Mouse (Mus musculus): ENCODE results near the gene Gm20547.
A peak's percentile ranks its signal among the peaks of the same experiment; 100 is the strongest.

Gm20547 gene

DNA sequence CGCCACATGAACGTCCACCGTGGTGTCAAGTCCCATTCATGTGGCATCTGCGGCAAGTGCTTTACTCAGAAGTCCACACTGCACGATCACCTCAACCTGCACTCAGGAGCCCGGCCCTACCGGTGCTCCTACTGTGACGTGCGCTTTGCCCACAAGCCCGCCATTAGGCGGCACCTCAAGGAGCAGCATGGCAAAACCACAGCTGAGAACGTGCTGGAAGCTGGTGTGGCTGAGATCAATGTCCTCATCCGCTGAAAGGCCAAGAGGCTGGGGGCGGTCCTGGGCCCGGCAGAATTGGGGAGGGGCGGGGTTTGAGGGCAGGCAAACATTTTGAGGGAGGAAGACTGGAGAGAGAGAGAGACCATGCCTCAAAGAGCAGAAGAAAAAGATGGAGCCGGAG is 14.5 kb upstream of the Gm20547 start:
- DNase-seq (ENCODE audit: low spot score in 2 of 2) = no peak

- DNase-seq (ENCODE audit: low spot score in 2 of 2) = no peak
Measured at GRCm38 (mm10) chr17:34895724-34896123, 13.9 kb upstream of the Gm20547 start.

DNA sequence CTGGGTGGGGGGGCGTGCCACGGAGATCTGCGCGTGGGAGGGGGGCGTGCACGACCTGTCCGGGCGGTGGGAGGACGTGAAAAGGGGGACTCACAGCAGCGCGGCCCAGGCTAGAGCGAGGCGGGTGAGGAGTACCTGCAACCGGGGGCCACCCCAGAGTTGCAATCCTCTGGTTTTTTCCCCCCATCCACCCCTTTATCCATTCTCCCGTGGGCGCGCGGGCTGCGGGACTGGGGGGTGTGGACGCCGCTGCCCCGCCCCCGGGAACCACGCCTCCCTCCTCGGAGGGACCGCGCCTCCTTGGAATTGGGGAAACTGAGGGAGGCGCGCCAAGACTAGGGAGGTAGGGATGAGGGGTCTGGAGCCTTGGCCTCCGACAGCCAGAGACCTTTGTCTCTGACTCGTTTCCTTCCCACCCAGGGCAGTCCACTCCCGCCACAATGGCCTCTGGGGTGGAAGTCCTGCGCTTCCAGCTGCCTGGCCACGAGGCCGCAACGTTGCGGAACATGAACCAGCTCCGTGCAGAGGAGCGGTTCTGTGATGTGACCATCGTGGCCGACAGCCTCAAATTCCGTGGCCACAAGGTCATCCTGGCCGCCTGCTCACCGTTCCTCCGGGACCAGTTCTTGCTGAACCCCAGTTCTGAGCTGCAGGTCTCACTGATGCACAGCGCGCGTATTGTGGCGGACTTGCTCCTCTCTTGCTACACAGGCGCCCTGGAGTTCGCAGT is 13.1 kb upstream of the Gm20547 start:
- DNase-seq (ENCODE audit: low spot score in 2 of 2) = peak in 1 of 2 experiments; percentile 29

DNA sequence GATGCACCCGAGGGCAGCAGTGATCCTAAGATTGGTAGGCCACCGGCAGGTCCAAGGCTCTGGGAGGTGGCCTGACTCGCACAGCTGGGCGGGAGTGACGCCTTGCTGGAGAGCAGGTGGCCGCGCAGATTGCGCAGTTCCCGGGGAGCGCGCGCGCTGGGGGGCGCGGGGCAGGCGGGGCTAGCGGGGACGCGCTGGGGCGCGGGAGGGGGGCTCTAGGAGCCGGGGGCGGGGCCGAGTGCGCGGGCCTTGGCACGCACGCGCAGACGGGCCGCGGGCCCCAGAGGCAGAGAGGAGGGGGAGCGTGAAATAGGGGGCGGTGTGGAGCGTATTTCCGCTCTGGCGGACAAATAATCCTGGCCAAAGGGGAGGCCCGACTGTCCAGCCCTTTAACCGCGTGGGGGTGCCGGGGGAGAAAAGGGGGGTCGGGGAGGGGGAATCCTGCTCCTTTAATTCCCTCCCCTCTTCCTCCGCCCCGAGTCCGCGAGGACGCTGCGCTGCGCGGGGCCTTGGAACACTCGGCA is 12.3 kb upstream of the Gm20547 start:
- peak; percentile 87 for DNase-seq (ENCODE audit: low spot score in 2 of 2)

DNA sequence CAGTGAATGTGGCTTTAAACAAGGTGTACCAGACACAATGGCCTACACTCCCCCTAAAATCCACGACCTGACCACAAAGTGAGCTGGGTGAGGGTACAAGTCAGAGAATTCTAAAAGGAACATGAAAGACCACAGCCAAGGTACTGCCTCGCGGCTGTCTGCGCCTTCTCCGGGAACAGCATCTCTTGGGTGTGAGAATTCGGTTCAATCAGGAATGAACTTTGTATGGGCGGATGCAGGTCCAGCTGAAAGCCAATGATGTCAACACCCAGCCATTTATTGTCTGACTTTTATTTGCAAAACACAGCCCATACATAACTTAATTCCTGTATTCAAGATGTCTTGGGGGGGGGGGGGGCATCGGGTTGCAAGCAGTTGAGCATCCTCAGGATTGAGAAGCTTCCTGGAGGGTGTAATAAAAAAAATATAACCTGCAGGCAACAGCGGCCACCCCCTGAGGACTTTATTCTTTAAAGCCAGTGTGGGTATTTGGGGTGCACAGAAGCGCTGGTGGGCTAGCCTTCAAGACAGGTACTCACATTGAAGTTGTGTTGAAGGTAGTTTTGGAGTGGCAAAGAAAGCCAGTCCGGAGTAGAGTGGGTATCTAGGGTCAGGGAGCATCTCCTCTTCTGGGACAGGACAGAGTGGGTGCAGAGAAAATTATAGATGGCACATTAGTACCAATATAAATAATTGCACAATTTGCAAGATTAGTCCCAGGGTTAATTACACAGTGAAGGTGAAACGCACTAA is 11.4 kb upstream of the Gm20547 start:
- DNase-seq (ENCODE audit: low spot score in 2 of 2) = no peak

GRCm38 (mm10) chr17:34891377-34891776 is 9.5 kb upstream of the Gm20547 start:
- no peak for DNase-seq (ENCODE audit: low spot score in 2 of 2)

- DNase-seq (ENCODE audit: low spot score in 2 of 2) = no peak
Measured at GRCm38 (mm10) chr17:34890074-34890743, 8.4 kb upstream of the Gm20547 start.

DNA sequence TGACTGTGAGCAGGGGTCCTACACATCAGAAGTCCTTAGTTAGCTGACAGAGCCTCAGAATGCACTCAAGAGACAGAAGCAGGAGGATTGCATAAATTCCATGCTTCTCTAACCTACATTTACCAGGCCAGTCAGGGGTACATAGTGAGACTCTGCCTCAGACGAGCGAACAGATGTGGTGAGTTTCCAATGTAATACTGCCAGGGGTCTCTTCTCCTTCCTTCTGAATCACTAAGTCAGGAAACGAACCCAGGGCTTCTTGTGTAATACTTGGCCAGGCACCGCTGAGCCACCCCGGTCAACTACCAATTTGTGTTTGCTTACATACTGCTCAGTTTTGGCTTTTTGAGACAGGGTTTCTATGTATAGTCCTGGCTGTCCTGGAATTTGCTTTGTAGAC is 6.1 kb upstream of the Gm20547 start:
- no peak for DNase-seq (ENCODE audit: low spot score in 2 of 2)

GRCm38 (mm10) chr17:34885615-34886014 is 3.8 kb upstream of the Gm20547 start:
- no peak for DNase-seq (ENCODE audit: low spot score in 2 of 2)

DNA sequence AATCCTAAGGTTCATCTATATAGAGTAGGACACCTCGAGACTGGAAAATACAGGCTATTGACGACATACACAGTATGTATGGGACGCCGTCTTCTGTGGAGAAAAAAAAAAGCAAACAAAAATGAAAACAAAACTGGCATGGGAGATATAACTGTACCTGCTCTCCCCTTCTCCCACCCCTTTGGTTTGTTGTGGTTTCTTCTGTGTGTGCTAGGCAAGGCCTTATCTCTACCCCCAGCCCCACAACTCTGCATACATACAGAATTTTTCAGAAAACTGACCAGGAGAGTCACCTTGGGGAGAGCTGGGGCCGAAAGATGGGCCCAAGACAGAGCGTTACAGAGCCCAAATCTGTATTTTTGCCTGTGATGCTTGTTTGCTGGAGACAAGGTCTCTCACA is 2.9 kb upstream of the Gm20547 start:
- no peak for DNase-seq (ENCODE audit: low spot score in 2 of 2)

DNA sequence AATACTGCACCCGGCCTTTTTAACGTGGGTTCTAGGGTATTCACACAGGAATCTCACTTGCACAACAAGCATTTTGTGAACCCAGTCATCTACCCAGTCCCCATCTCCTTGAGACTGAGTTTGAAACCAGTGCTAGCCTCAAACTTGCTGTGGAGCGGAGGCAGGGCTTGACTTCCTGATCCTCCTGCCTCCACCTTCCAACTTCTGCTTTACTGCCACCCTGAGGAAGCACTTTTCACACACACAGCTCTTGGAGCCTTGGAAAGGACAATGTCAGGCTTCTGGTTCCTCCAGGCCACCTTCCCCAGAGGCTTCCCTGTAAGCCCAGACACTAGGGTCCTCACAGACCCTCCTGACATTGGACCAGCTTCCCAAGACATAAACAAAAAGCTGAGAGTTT is 1.5 kb upstream of the Gm20547 start:
- no peak for DNase-seq (ENCODE audit: low spot score in 2 of 2)

DNA sequence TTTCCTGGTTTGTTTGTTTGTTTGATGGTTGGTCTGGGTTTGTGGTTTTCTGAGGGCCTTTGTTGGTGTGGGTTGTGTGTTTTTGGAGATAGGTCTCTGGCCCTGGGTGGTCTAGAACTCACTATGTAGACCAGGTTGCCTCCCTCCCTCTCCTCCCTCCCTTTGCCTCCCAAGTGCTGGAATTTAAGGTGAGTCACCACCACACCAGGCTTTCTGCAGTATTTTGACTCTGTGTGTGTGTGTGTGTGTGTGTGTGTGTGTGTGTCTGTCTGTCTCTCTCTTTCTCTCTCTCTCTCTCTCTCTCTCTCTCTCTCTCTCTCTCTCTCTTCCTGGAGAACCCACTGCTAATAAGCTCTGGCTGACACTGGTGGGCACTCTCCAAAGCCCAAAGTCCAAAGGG is 676 bp downstream of the Gm20547 start:
- no peak for DNase-seq (ENCODE audit: low spot score in 2 of 2)

- no peak for DNase-seq (ENCODE audit: low spot score in 2 of 2)
Measured at GRCm38 (mm10) chr17:34879336-34879879, 2.4 kb downstream of the Gm20547 start, which contains the start of gene Zbtb12. Gene Zbtb12 (plus strand): TSS chr17:34879483.

- DNase-seq (ENCODE audit: low spot score in 2 of 2) = no peak
Measured at GRCm38 (mm10) chr17:34874321-34874720, 7.5 kb downstream of the Gm20547 start.

- no peak for DNase-seq (ENCODE audit: low spot score in 2 of 2)
Measured at GRCm38 (mm10) chr17:34865981-34866380, 15.9 kb downstream of the Gm20547 start.

DNA sequence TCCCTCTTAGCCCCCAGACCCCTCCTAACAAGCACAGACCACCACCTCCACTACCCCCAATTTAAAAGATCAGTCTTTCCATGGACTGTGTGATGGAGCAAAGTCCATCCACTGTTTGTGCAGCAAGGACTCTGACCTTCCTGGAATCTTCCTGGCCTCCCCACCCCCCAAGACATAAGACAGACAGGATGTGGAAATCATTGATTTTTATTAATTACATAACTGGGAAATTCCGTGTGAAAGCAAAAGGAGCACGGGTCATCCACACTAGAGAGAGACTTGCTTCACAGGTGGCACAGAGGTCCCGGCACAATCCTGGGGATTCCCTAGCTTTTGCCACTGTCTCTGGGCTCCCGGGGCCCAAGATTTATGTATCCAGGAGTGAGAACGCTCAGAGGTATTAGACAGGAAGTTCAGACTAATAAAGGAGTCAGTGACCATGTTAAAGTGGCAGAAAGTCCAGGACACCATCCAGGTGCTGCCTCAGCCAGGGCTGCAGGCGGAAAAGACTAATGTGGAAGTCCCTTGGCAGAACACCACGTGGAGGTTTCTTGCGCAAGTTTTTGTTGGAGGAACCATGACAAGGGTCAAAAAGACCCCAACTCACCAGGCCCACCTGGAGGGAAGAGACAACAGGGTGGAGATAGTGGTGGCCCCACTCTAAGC is 19.3 kb downstream of the Gm20547 start, which contains the start of gene Cfb:
Gene Cfb, minus strand, starts transcription at position 103 of the 666 bp plus-strand sequence.
- no peak for DNase-seq (ENCODE audit: low spot score in 2 of 2)

GRCm38 (mm10) chr17:34861704-34862415 is 20.0 kb downstream of the Gm20547 start:
- no peak for DNase-seq (ENCODE audit: low spot score in 2 of 2)

DNA sequence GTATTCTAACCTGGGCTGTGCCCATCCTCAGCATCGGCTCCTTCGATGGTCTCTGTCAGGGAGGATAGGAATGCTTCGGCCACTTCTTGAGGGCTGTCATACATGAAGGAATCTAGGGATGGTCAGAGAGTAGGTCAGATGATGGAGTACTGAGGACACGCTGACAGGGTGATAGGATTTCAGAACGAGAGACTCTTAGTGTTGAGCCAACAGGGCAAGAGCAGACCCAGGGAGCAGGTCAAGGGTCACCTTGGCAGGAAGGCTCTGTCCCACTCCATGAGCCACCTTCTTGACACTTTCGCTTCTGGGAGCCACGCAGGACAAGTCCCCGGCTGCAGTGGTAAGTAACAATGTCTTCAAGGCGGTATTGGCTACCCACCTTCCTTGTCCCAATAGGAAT is 21.3 kb downstream of the Gm20547 start:
- DNase-seq (ENCODE audit: low spot score in 2 of 2) = no peak

DNA sequence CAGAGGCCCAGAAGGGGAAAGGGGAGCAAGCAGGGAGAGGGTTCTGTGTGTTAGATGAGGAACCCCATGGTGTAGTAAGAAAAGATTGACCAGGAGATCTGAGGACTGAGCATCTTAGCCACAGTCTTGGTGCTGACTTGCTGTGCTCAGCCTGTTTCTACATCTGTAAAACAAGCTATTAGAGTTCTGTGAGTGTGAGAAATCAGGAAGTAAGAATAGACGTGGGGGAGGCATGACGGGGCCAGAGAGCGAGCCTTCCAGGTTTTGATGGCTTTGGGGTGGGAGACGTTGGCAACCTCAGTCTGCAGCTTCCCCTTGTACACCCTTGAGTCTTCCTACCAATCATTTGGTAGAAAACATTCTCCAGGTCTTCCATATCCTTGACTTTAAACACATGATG is 23.2 kb downstream of the Gm20547 start:
- DNase-seq (ENCODE audit: low spot score in 2 of 2) = no peak

GRCm38 (mm10) chr17:34855825-34856224 is 26.0 kb downstream of the Gm20547 start:
- no peak for DNase-seq (ENCODE audit: low spot score in 2 of 2)

- DNase-seq (ENCODE audit: low spot score in 2 of 2) = no peak
Measured at GRCm38 (mm10) chr17:34854761-34855160, 27.1 kb downstream of the Gm20547 start.
